Mouse (Mus musculus): ENCODE results near the gene Mmaa. TPM values are rescaled to one million over a fixed set of nuclear protein-coding genes. Genes with fewer than 3 reads are reported as not detected.

Mmaa gene
- total and polyA plus RNA-seq, 2 experiments from 2014 or later = 11.1 to 14.0 TPM

DNA sequence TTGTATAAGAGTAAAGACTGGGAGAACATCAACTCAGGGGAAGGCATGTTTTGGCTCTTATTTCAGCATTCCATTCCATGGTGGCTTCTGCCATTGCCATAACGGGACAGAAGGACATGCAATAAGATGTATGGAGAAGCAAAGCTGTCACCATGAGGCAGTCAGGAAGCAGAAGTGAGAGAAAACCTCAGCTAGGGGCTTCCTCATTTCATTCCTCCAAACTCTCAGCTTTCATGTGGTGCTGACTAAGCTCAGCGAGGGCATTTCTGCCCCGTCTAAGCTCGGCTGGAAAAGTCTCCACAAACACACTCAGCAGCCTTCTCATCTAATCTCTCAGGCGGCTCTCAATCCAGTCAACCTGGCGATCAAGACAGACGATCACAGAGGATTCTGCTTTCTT lies 69.2 kb downstream of the Mmaa start:
- no peak overlapping the region for H3K9ac ChIP-seq
- DNase-seq (no peak), ATAC-seq (no peak)
- 92% methylated on average over 7 of the region's 7 CpGs for WGBS
- no peak overlapping the region for H3K4me3 ChIP-seq (ENCODE audit: low read depth, low read length)
- 0 out of 2 replicates have a peak, but pooled peaks cover 4% of the 10 kb centered on the region for H3K9me3 ChIP-seq (ENCODE audit: low read length)
- H3K4me1 ChIP-seq (ENCODE audit: insufficient read depth) = no peaks in the 10 kb centered on the region
- H3K27me3 ChIP-seq (ENCODE audit: insufficient read depth, low read length) = no peaks in the 10 kb centered on the region
- no peak for TF ChIP-seq CTCF (IDR thresholded peaks at IDR 0.05; ENCODE audit: low read depth)
- no peak overlapping the region for H3K4me2 ChIP-seq (ENCODE audit: low read depth)
- no peaks in the 10 kb centered on the region for H3K36me3 ChIP-seq (ENCODE audit: insufficient read depth)
- no peak overlapping the region for H3K27ac ChIP-seq (ENCODE audit: low read depth, low read length)

DNA sequence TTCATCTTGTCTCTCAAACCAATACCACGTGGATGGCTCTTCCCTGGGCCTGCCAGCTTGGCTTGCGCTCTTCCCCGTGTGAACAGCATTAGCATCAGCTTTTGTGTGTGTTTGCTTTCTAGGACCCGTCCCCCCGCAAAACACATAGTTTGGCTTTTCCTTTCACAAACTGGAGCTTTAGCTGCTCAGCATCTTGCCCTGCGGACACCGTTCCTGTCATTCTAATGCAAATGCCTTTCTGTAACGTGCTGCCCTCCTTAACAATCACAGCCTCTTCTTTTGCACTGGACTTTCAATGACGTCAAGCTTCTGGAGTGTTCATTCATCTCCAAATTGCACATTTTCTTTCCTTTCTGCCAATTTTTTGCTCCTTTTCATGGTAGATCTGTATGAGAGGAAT lies 70.4 kb downstream of the Mmaa start:
- ATAC-seq (no peak), DNase-seq (no peak)
- Histone ChIP-seq H3K27me3 (ENCODE audit: insufficient read depth, low read length) (no peaks in the 10 kb centered on the region), H3K4me3 (ENCODE audit: low read depth, low read length) (no peak overlapping the region), H3K9ac (no peak overlapping the region), H3K4me2 (ENCODE audit: low read depth) (no peak overlapping the region), H3K9me3 (ENCODE audit: low read length) (0 out of 2 replicates have a peak, but pooled peaks cover 4% of the 10 kb centered on the region), H3K4me1 (ENCODE audit: insufficient read depth) (no peaks in the 10 kb centered on the region), H3K27ac (ENCODE audit: low read depth, low read length) (no peak overlapping the region), H3K36me3 (ENCODE audit: insufficient read depth) (no peaks in the 10 kb centered on the region)
- WGBS = 18% methylated on average over 9 of the region's 9 CpGs
- no peak for TF ChIP-seq CTCF (IDR thresholded peaks at IDR 0.05; ENCODE audit: low read depth)

DNA sequence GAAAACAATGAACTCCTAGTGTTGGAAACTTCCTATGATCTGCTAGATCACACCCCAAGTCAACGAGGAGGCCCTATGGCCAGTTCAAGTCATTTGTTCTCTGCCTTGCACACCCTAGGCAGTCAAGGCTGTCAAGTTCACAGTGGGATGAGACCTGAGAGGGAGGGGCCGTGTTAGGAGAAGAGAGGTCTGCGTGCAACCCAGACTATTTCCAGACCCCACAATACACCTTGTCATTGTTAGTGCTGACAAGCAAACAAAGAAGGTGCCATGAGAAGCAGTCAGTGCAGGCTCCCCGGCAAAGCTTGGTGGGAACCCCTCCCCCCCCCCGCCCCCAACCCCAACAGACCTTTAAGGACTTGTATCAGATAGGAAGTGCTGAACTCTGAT lies 72.0 kb downstream of the Mmaa start:
- ATAC-seq (no peak), DNase-seq (no peak)
- no peaks in the 10 kb centered on the region for H3K27me3 ChIP-seq (ENCODE audit: insufficient read depth, low read length)
- no peak overlapping the region for H3K9ac ChIP-seq
- no peaks in the 10 kb centered on the region for H3K4me1 ChIP-seq (ENCODE audit: insufficient read depth)
- no peak for TF ChIP-seq CTCF (IDR thresholded peaks at IDR 0.05; ENCODE audit: low read depth)
- H3K4me3 ChIP-seq (ENCODE audit: low read depth, low read length) = no peak overlapping the region
- H3K27ac ChIP-seq (ENCODE audit: low read depth, low read length) = no peak overlapping the region
- H3K9me3 ChIP-seq (ENCODE audit: low read length) = 0 out of 2 replicates have a peak, but pooled peaks cover 4% of the 10 kb centered on the region
- 64% methylated on average over 5 of the region's 5 CpGs for WGBS
- no peak overlapping the region for H3K4me2 ChIP-seq (ENCODE audit: low read depth)
- H3K36me3 ChIP-seq (ENCODE audit: insufficient read depth) = no peaks in the 10 kb centered on the region

DNA sequence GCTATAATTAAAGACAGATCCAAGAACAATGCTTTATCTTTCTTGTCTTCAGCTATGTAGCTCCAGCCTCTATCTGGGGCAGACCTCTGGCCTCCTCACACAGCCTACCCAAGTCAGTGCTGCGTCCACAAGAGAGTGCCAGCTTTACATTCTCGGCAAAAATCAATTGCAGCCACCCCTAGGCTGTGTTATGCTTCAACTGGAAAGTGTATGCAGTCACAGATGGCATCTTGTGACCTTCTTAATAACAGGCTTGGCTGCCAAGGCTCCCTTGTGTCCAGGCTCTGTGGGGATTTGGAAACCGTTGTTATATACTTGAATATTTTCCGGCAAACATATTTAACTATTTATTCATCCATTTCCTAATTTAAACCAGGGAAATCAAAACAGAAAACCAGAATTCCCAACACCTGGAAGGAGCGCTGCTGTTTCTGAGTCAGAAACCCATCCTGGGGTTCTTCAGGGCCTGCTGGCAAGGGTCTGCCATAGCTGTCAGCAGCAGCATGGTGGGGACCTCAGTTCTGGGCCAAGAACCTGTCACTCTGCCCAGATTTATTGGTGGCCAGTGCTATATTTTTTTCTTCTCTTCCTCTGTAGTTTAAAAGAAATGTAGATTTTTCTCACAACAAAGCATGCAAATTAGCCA lies 72.5 kb downstream of the Mmaa start:
- DNase-seq = no peak

More for the DNA sequence above, 72.5 kb downstream of the Mmaa start:
- 0 out of 2 replicates have a peak, but pooled peaks cover 4% of the 10 kb centered on the region for H3K9me3 ChIP-seq (ENCODE audit: low read length)
- H3K4me2 ChIP-seq (ENCODE audit: low read depth) = no peak overlapping the region
- no peak overlapping the region for H3K27ac ChIP-seq (ENCODE audit: low read depth, low read length)
- H3K9ac ChIP-seq = no peak overlapping the region
- H3K4me1 ChIP-seq (ENCODE audit: insufficient read depth) = no peaks in the 10 kb centered on the region
- H3K27me3 ChIP-seq (ENCODE audit: insufficient read depth, low read length) = no peaks in the 10 kb centered on the region
- H3K36me3 ChIP-seq (ENCODE audit: insufficient read depth) = no peaks in the 10 kb centered on the region
- no peak overlapping the region for H3K4me3 ChIP-seq (ENCODE audit: low read depth, low read length)
- TF ChIP-seq CTCF (IDR thresholded peaks at IDR 0.05; ENCODE audit: low read depth) = no peak
- 54% methylated on average over 5 of the region's 5 CpGs for WGBS
- peak; percentile 27; the same call in 1 of the 2 replicates for ATAC-seq

Other genes starting within 250 kb of the Mmaa start
- not detected in 2 replicates for gene 1700011L22Rik, start 46.4 kb downstream of the Mmaa start, total RNA-seq (2014; rRNA removed)
- not detected in 2 replicates for gene 1700011L22Rik, start 46.4 kb downstream of the Mmaa start, polyA plus RNA-seq (2015; fragmentation: Nextera tagmentation; extraction: Ambion mirVana)
- gene Smad1, start 104.6 kb upstream of the Mmaa start, total RNA-seq (2014; rRNA removed) = 62.6 and 80.1 TPM in 2 replicates
- 49.7 and 57.1 TPM in 2 replicates for gene Smad1, start 104.6 kb upstream of the Mmaa start, polyA plus RNA-seq (2015; fragmentation: Nextera tagmentation; extraction: Ambion mirVana)